Mouse (Mus musculus) heart, adult 2 months (tissue): ENCODE measurements around the gene Flot1.

Experiments
- CTCF ChIP-seq: fragments of 200-600 bp; IDR thresholded peaks from 2 replicates; pipeline ENCODE4 v1.8.1; 2022; ENCODE audit warnings: antibody characterized with exemption, mild to moderate bottlenecking, moderate library complexity
- POLR2A ChIP-seq: fragments of 200-500 bp; IDR thresholded peaks from 2 replicates; pipeline ENCODE4 v1.6.1; 2011; ENCODE audit warnings: mild to moderate bottlenecking, low read depth, low read length, control low read depth; ENCODE audit not compliant: insufficient read depth

DNA sequence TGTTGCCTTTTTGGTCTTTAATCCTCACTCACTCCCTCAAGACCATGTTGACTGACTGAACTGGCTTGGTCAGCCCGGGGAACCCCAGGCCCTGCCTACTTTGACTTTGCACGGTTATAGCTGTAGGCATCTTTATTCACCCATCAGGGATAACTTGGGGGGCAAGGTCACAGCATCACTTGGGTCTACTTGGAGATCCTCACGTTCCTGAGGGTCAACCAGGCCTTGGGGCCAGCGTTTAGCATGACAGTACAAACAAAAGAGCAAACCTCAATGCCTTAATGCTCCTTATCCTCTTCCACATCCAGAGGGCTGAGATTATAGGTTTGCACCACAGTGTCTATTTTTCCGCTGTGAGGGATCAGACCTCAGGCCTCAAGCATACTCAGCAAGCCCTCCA, 10.7 kb upstream of the Flot1 start:
- TF ChIP-seq CTCF (no peak), POLR2A (no peak)
